Mouse (Mus musculus) limb, embryonic 10.5 days (tissue): ENCODE measurements around the gene Morc2a. TPM values are rescaled to one million over a fixed set of nuclear protein-coding genes. Genes with fewer than 3 reads are reported as not detected.

Experiments
- DNase-seq: peaks from one replicate; pipeline ENCODE4 v3.0.0-alpha.2; 2017; ENCODE audit warnings: low spot score
- H3K27ac ChIP-seq: fragments of 300-500 bp; sonication (generic); 2 replicates; pipeline ENCODE4 v1.5.1; 2016; ENCODE audit warnings: mild to moderate bottlenecking
- H3K27me3 ChIP-seq: fragments of 300-500 bp; sonication (generic); 2 replicates; pipeline ENCODE4 v1.6.1; 2016; ENCODE audit warnings: low read depth, mild to moderate bottlenecking; ENCODE audit not compliant: poor library complexity, severe bottlenecking
- H3K36me3 ChIP-seq: fragments of 300-500 bp; sonication (generic); 2 replicates; pipeline ENCODE4 v1.6.1; 2016; ENCODE audit warnings: mild to moderate bottlenecking, moderate library complexity
- H3K4me1 ChIP-seq: fragments of 300-500 bp; sonication (generic); 2 replicates; pipeline ENCODE4 v1.6.1; 2016
- H3K4me3 ChIP-seq: fragments of 300-500 bp; sonication (generic); 2 replicates; pipeline ENCODE4 v1.5.1; 2016; ENCODE audit warnings: mild to moderate bottlenecking, moderate library complexity
- H3K9me3 ChIP-seq: fragments of 300-500 bp; sonication (generic); replicated peaks from 2 replicates; pipeline ENCODE4 v1.6.1; 2016; ENCODE audit warnings: mild to moderate bottlenecking
- WGBS: fragments of 180-500 bp; shearing (Covaris S2); methylation state at CpG from one replicate; pipeline ENCODE4 v1.1.7; 2016; 5-methylcytosine and 5-hydroxymethylcytosine counted together
- polyA plus RNA-seq: library from polyadenylated mRNA; unstranded; fragments of >200 nt; fragmentation: Nextera tagmentation; extraction: Ambion mirVana; gene quantifications from 2 replicates; pipeline ENCODE4 v1.2.1, GENCODE M21; 2016

Gene Morc2a
- polyA plus RNA-seq, 1 experiment from 2014 or later, result 41.8 TPM

- H3K36me3 ChIP-seq, result peaks cover 100% of the 10 kb centered on the region
- 91% methylated on average over 2 of the region's 2 CpGs for WGBS
- H3K4me3 ChIP-seq, result no peak overlapping the region
- H3K27me3 ChIP-seq, result no peaks in the 10 kb centered on the region
- DNase-seq, result no peak
- H3K4me1 ChIP-seq, result no peaks in the 10 kb centered on the region
- H3K27ac ChIP-seq, result no peak overlapping the region
- no peaks in the 10 kb centered on the region for H3K9me3 ChIP-seq
Measured at GRCm38 (mm10) chr11:3686885-3687284, 37.9 kb downstream of the Morc2a start.

- no peak for DNase-seq
- H3K27me3 ChIP-seq, result no peaks in the 10 kb centered on the region
Measured at GRCm38 (mm10) chr11:3691746-3692145, 42.8 kb downstream of the Morc2a start.

DNA sequence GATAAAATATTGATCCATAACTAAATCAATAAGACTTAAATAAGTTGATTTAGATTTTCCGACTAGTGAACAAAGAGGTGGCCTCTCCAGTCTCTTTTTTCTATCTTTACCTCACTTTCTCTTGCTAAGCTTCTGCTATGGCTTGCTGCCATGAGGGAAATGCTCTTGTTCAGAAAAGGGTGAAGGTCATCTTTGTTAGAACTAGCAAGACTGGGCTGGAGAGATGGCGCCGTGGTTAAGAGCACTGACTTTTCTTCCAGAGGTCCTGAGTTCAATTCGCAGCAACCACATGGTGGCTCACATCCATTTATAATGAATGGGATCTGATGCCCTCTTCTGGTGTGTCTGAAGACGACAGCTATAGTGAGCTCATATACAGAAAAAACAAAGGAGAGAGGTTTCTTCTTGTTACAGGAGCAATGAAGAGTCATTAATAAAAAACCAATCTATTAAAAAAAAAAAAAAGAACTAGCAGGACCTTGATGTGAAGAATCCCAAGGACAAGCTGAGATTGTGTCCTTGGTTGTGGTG lies 47.2 kb downstream of the Morc2a start:
- no peaks in the 10 kb centered on the region for H3K9me3 ChIP-seq
- no peak overlapping the region for H3K27ac ChIP-seq
- no peak overlapping the region for H3K4me3 ChIP-seq
- DNase-seq, result no peak
- no peaks in the 10 kb centered on the region for H3K27me3 ChIP-seq
- WGBS, result 87% methylated on average over 5 of the region's 5 CpGs
- H3K36me3 ChIP-seq, result peaks cover 24% of the 10 kb centered on the region
- no peaks in the 10 kb centered on the region for H3K4me1 ChIP-seq

More at GRCm38 (mm10) chr11:3691746-3692145, 42.8 kb downstream of the Morc2a start:
- Histone ChIP-seq H3K4me1 (no peaks in the 10 kb centered on the region), H3K27ac (no peak overlapping the region), H3K4me3 (no peak overlapping the region), H3K9me3 (no peaks in the 10 kb centered on the region), H3K36me3 (peaks cover 68% of the 10 kb centered on the region)
- WGBS, result 89% methylated on average over 2 of the region's 2 CpGs

GRCm38 (mm10) chr11:3697441-3697840 lies 48.5 kb downstream of the Morc2a start:
- 88% methylated on average over 3 of the region's 3 CpGs for WGBS
- H3K4me3 ChIP-seq, result no peak overlapping the region
- no peak for DNase-seq
- H3K27ac ChIP-seq, result no peak overlapping the region
- H3K27me3 ChIP-seq, result no peaks in the 10 kb centered on the region
- H3K36me3 ChIP-seq, result peaks cover 11% of the 10 kb centered on the region; the same call in 1 of the 2 replicates
- H3K9me3 ChIP-seq, result no peaks in the 10 kb centered on the region
- no peaks in the 10 kb centered on the region for H3K4me1 ChIP-seq

GRCm38 (mm10) chr11:3703089-3703992 lies 54.4 kb downstream of the Morc2a start:
- Histone ChIP-seq H3K4me1 (peaks cover 11% of the 10 kb centered on the region), H3K9me3 (no peaks in the 10 kb centered on the region), H3K27ac (no peak overlapping the region; the same call in 1 of the 2 replicates), H3K36me3 (no peaks in the 10 kb centered on the region), H3K4me3 (no peak overlapping the region), H3K27me3 (peaks cover 14% of the 10 kb centered on the region)
- no peak for DNase-seq
- WGBS, result 73% methylated on average over 7 of the region's 7 CpGs

DNA sequence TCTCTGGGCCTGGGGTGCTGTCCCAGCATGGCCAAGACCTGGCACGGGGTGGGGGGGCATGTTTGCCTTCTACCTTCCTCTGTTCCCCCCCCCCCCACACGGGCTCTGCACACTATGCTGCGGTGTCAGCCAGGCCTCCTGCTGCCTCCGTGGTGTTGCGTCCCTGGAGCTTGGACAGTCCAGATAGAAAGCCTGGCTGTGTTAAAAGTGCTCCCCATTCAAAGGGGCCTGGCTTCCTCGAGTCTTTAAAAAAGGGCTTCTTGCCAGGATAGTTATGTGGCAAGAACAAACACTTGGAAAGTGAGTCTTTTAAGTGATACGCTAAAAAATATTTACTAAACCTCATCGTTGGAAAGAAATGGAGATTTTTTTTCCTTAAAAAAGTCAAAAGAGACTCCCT lies 55.4 kb downstream of the Morc2a start:
- H3K27ac ChIP-seq, result no peak overlapping the region
- WGBS, result 87% methylated on average over 8 of the region's 8 CpGs
- no peak for DNase-seq

DNA sequence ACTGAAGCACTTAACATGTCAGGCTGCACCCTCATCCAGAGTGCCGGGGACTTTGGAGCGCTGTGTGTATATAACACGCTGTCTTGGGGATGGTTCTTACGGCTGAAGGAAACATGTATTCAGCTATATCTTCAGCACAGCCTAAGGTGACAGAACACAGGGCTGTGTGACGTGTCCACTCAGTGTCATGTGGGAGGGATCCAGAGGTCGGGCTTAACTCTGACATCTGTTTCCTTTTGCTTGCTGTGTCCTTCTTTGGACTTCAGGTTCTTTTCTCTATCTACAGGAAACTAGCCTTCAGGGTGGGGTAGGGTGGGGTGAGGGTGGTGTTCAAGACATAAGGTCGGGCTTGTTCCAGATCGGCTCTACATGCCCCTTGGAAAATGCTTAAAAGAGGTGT lies 58.1 kb downstream of the Morc2a start:
- peaks cover 14% of the 10 kb centered on the region for H3K27me3 ChIP-seq
- no peak overlapping the region for H3K27ac ChIP-seq
- no peak for DNase-seq
- no peak overlapping the region for H3K4me3 ChIP-seq
- H3K9me3 ChIP-seq, result no peaks in the 10 kb centered on the region
- no peaks in the 10 kb centered on the region for H3K36me3 ChIP-seq
- 88% methylated on average over 8 of the region's 8 CpGs for WGBS
- peaks cover 11% of the 10 kb centered on the region for H3K4me1 ChIP-seq

More for the DNA sequence above, 55.4 kb downstream of the Morc2a start:
- no peaks in the 10 kb centered on the region for H3K9me3 ChIP-seq
- H3K36me3 ChIP-seq, result no peaks in the 10 kb centered on the region
- peaks cover 11% of the 10 kb centered on the region for H3K4me1 ChIP-seq
- no peak overlapping the region for H3K4me3 ChIP-seq
- H3K27me3 ChIP-seq, result peaks cover 14% of the 10 kb centered on the region

DNA sequence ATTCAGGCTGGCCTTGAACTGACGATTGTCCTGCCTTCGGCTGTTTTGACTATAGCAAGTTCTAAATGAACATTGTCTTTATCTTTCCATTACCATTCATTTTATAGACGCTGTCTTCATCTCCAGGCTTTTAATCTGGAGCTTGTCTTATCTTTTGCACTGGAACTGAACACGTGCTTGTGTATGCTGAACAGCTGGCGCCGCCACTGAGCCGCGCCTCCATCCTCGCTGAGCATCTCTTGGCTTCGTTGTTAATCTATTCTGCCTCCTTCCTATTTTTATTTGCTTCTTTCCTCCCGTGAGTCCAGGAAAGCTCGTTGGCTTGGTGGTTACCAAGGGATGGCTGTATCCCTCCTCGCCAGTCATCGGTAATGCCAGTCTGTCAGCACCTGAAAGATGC lies 61.2 kb downstream of the Morc2a start:
- Histone ChIP-seq H3K4me3 (no peak overlapping the region), H3K9me3 (no peaks in the 10 kb centered on the region), H3K4me1 (peaks cover 4% of the 10 kb centered on the region), H3K27ac (no peak overlapping the region), H3K36me3 (no peaks in the 10 kb centered on the region), H3K27me3 (peaks cover 8% of the 10 kb centered on the region)
- WGBS, result 82% methylated on average over 14 of the region's 14 CpGs
- DNase-seq, result no peak

DNA sequence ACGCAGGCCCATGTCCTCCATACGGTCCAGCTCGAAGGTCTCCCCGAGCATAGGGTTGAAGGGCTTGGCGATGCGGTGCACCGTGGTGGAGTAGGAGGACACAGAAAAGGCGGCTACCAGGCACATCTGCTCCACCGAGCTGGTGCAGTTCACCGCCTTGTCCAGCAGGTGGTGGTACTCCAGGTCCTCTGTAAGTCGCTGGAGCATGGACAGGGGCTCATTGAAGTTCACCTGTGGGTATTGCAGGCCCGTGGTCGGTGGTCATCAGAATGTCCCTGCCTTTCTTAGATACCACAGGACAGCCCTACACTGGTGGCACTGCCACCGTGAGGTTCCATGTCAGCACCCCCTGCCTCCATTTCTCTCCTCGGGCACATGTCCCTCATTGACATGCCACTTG lies 65.5 kb downstream of the Morc2a start:
- Histone ChIP-seq H3K27me3 (no peaks in the 10 kb centered on the region), H3K9me3 (no peaks in the 10 kb centered on the region), H3K36me3 (no peaks in the 10 kb centered on the region), H3K27ac (no peak overlapping the region), H3K4me1 (no peaks in the 10 kb centered on the region), H3K4me3 (no peak overlapping the region)
- WGBS, result 43% methylated on average over 15 of the region's 15 CpGs
- DNase-seq, result peak; percentile 74

GRCm38 (mm10) chr11:3716662-3717061 lies 67.7 kb downstream of the Morc2a start:
- no peak for DNase-seq
- no peaks in the 10 kb centered on the region for H3K27me3 ChIP-seq
- 90% methylated on average over 6 of the region's 6 CpGs for WGBS
- H3K4me3 ChIP-seq, result no peak overlapping the region
- H3K36me3 ChIP-seq, result no peaks in the 10 kb centered on the region
- H3K9me3 ChIP-seq, result no peaks in the 10 kb centered on the region
- H3K27ac ChIP-seq, result no peak overlapping the region
- no peaks in the 10 kb centered on the region; the same call in 1 of the 2 replicates for H3K4me1 ChIP-seq

GRCm38 (mm10) chr11:3722036-3722435 lies 73.0 kb downstream of the Morc2a start:
- Histone ChIP-seq H3K36me3 (no peaks in the 10 kb centered on the region), H3K27me3 (no peaks in the 10 kb centered on the region), H3K9me3 (no peaks in the 10 kb centered on the region), H3K4me3 (no peak overlapping the region), H3K27ac (no peak overlapping the region), H3K4me1 (peaks cover 5% of the 10 kb centered on the region; the same call in 1 of the 2 replicates)
- no peak for DNase-seq
- 55% methylated on average over 3 of the region's 3 CpGs for WGBS

- Histone ChIP-seq H3K27ac (no peak overlapping the region), H3K27me3 (no peaks in the 10 kb centered on the region), H3K9me3 (no peaks in the 10 kb centered on the region), H3K4me1 (peaks cover 5% of the 10 kb centered on the region; the same call in 1 of the 2 replicates), H3K36me3 (no peaks in the 10 kb centered on the region), H3K4me3 (no peak overlapping the region)
- WGBS, result 74% methylated on average over 3 of the region's 3 CpGs
- DNase-seq, result no peak
Measured at GRCm38 (mm10) chr11:3722861-3723260, 73.9 kb downstream of the Morc2a start.

GRCm38 (mm10) chr11:3723910-3724309 lies 74.9 kb downstream of the Morc2a start:
- DNase-seq, result no peak

More at GRCm38 (mm10) chr11:3723910-3724309, 74.9 kb downstream of the Morc2a start:
- H3K27ac ChIP-seq, result no peak overlapping the region
- H3K36me3 ChIP-seq, result no peaks in the 10 kb centered on the region
- no peaks in the 10 kb centered on the region for H3K9me3 ChIP-seq
- H3K4me1 ChIP-seq, result peaks cover 5% of the 10 kb centered on the region; the same call in 1 of the 2 replicates
- WGBS, result 77% methylated on average over 4 of the region's 4 CpGs
- no peaks in the 10 kb centered on the region for H3K27me3 ChIP-seq
- H3K4me3 ChIP-seq, result no peak overlapping the region
